Mouse (Mus musculus): ENCODE data around the gene Hyal4. TPM values are rescaled to one million over a fixed set of nuclear protein-coding genes. Genes with fewer than 3 reads are reported as not detected.

The Hyal4 gene
- polyA plus RNA-seq (2017; shearing (Covaris generic)) = not detected

DNA sequence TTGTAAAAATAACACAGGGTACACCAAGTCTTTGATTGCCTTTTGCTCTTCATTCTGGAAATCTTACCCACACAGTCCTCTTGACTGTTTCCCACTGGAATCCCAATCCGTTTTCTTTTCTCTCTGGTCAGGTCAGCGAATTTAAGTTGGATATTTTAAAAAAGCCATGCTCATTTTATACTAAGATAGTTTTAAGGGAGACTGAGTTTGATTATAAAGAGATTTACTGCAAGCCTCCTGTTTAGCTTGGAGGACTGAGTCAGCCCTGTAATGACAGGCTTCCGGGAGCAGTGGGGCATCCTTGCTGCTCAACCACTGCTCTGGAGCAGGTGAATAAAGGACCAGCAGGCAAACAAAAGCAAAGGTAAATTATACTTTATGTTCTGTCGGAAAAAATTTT is at the start of gene Hyal4:
Gene Hyal4 (plus strand): TSS at position 301 of the 400 bp plus-strand sequence.
- ATAC-seq = no peak

DNA sequence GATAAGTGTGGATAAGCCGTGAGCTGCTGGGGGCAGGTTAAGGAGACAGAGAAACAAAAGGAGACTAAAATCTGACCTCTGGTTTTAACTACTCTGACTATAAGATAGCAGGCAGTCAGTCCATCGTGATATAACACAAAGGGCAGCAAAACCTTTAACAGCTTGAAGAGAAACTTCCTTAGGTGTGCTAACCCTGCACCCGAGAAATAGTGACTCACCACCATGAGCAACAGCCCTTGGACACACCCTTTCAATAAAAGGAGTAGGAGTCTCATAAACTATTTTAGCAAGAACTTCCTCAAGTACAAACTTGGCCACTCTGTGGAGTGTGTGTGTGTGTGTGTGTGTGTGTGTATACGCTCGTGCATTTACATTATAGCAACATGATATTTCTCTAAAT is 41.0 kb upstream of the Hyal4 start:
- no peak for ATAC-seq

DNA sequence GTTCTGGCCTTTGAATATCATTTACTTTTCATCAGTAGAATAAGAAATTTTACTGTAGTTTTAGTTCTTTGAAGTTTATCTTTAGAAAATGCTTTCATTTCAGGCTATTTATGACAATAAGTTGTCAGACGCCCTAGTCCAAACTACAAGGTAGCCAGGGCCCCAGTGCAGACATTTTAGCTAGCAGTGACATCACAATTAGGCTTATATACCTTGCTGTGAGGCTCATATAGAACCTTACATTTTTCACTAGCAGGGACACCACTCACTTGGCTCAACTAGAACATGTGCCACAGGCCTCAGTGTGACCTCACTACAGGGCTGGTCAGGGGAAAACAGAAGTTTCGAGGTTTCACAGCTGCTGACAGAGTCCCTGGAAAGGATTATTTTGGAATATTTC is 40.6 kb upstream of the Hyal4 start:
- ATAC-seq = no peak

DNA sequence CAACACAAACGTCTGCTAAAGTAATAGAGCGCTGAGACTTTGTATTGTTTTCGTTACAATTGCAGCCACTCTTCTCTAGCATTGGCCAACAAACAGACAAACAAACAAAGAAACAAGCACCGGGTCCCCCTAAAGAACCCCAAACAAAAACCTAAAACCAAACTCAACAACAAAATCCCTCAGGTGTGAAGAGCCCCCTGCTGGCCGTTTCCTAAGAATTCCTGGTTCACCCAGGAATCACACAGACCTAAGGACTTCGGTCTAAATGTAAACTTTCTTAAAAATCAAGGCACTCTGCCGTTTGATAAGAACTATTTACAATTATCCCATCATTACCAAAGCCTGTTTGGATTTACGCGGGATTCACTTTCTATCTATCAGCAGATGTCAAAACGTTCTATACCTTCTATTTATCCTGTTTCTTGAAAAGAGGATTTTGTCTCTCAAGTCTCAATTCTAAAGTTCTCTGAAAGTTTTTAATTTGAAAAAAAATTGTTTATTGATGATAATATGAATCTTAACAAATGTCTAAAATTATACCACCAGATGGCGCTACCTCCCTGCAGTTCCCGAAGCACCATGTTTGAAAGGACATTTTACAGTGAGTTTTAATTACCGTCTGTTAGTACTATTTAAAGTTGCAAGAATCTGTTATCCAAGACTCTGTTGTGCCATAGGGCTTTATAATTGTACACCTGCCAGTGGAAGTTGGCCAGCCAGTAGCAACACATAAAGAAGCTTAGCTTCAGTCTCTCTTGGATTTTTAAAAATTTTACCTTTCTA is 26.6 kb upstream of the Hyal4 start:
- ATAC-seq = peak; percentile 28

DNA sequence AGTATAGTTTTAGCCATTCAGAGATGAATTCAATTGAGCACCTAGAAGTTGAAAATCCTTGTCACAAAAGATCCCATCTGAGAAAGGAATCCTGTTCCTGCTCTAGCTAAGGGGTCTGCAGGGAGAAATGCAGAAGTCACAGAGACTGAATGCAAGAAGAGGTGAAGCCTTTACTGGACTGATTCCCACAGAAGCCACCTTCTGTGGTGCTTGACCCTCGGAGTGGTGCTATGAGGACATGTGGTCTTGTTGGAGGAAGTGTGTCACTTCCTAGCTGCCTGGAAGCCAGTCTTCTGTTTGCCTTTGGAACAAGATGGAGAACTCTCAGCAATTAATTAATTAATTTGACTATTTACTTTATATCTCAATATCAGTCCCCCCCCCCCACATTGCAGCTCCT is 20.0 kb upstream of the Hyal4 start:
- no peak for ATAC-seq

DNA sequence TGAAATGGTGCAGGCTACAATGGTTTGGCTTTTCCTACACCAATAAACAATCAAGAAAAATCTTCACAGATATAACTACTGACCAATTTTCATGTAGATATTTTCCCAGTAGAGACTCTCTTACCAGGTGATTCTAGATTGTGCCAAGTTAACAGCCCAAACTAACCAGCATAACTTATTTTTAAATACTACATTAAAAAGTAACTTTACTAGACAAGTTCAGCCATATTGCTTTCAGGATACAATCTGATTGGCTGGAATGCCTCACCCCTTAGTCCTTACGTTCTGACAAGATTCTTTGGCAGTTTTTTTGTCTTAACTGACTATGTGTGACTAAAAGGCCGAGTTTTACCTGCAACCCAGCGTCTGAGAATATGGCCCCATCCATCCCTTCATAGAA is 15.2 kb upstream of the Hyal4 start, which contains the start of gene Hyal6:
Gene Hyal6 (plus strand): TSS at position 301 of the 400 bp plus-strand sequence.
- no peak for ATAC-seq

DNA sequence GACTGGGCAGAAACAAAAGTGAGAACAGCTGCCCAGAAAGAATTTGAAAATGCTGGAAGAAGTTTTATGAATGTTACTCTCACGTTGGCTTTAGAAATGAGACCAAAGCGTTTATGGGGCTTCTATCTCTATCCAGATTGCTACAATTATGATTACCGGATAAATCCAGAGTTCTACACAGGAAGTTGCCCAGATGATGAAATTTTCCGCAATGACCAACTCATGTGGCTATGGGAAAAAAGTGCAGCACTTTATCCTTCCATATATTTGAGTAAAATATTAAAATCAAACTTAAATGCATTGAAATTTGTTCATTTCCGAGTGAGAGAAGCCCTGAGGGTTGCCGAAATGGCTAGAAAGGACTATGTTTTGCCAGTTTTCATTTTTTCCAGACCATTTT is 13.6 kb upstream of the Hyal4 start:
- no peak for ATAC-seq

DNA sequence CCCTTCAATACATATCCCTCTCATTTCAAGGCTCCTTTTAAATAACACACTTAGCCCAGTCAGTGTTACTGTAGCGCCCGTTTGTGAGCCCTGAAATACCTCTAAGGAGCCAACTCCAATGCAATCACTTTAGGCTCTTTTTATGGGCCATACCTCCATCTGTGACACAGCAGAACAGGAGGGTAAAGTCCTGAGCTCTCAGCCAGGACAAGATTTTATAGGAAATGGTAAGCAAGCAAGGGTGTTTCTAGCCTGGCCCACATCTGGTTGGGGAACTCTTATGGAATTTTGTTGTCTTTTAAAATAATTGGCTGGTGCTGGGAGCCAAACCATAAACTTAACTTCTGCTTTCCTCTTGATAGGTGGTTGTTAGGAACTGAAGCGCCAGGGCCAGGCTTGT is 11.2 kb downstream of the Hyal4 start:
- no peak for ATAC-seq

DNA sequence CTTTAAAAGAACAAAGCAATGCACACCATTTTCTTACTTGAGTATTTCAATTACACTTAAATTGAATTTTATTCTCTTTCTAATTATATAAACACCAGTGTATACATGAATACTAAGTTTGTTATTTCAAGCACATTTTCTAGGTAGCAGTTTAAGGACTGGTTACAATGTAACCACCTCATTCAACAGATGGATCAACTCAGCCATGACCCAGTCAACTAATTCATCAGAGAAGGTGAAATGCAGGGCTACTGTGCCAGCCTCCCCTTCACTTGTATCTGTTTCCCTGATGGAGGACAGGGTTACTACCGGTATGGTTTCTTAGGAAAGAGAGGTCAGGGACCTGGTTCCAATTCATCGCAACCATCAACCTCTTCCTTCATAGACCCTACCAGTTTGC is 18.1 kb downstream of the Hyal4 start:
- no peak for ATAC-seq

DNA sequence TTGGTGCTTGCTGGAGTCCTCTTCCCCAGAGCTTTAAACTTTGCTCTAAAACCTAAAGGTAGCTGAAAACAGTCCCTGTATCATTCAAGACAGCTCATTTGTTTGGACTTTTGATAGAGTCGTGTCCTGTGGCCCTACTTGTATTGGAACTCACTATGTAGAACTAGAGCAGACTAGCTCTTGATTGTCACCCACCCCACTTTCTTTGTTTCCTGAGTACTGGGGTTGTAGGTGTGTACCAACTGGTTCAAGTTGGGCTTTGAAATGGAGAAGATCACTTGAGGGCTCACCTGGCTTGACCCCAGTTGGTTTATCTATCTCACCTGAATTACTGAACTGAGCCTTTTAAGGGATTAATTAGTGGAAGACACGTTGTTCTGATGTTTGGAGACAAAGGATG is 31.1 kb downstream of the Hyal4 start:
- ATAC-seq = no peak

DNA sequence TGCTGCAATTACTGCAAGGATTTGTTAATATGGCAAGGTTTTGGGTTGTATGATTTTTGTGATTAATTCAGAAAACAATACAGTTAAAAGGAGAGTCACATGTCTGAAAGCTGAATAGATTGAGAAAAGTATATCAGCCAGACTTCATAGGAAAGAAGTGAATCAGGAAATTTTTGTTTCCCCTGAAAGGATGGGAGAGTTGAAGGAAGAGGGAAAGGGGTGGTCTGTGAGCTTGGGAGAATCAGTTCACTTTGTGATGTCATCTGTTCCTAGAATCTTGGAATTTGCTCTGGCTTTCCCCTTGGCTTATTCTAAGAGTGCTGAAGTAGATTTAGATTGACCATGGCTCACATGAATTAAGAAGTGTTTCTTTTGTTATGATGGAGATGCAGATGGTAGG is 42.8 kb downstream of the Hyal4 start, which contains the start of gene Spam1:
Gene Spam1 (plus strand): TSS at position 301 of the 400 bp plus-strand sequence.
- ATAC-seq = no peak

Other genes starting within 250 kb of the Hyal4 start
- gene Iqub, start 233.3 kb upstream of the Hyal4 start, polyA plus RNA-seq (2017; shearing (Covaris generic)) = not detected
- 100 to 1,000 TPM; 174 to 219 (median 181) TPM for gene Ndufa5, start 220.3 kb upstream of the Hyal4 start, polyA plus RNA-seq (2017; shearing (Covaris generic))
- gene Asb15, start 220.2 kb upstream of the Hyal4 start, polyA plus RNA-seq (2017; shearing (Covaris generic)) = not detected
- gene Lmod2, start 150.6 kb upstream of the Hyal4 start, polyA plus RNA-seq (2017; shearing (Covaris generic)) = not detected
- gene Wasl, start 83.3 kb upstream of the Hyal4 start, polyA plus RNA-seq (2017; shearing (Covaris generic)) = 10 to 100 TPM; 10.1 to 17.0 (median 14.7) TPM
- gene Hyal6, start 15.1 kb upstream of the Hyal4 start, polyA plus RNA-seq (2017; shearing (Covaris generic)) = not detected
- under 1 TPM in 1 of 3 experiments, not detected in 2; 0.35 TPM for gene Spam1, start 42.9 kb downstream of the Hyal4 start, polyA plus RNA-seq (2017; shearing (Covaris generic))
- not detected for gene Hyal5, start 109.7 kb downstream of the Hyal4 start, polyA plus RNA-seq (2017; shearing (Covaris generic))
- gene Tmem229a, start 208.0 kb downstream of the Hyal4 start, polyA plus RNA-seq (2017; shearing (Covaris generic)) = under 1 TPM in 1 of 3 experiments, not detected in 2; 0.19 TPM